Mouse (Mus musculus): ENCODE measurements at regions not wholly inside any gene's neighbourhood (a gene's known extent, or its start where the extent isn't known, plus 50 kb on each side); places are given as distances from the start of the nearest gene placed in this dataset.

GRCm38 (mm10) chr3:62047704-62048506 lies 290.2 kb upstream of the Arhgef26 start:
- no peak for DNase-seq

GRCm38 (mm10) chr3:62054237-62054636 lies 283.9 kb upstream of the Arhgef26 start:
- no peak for DNase-seq

DNA sequence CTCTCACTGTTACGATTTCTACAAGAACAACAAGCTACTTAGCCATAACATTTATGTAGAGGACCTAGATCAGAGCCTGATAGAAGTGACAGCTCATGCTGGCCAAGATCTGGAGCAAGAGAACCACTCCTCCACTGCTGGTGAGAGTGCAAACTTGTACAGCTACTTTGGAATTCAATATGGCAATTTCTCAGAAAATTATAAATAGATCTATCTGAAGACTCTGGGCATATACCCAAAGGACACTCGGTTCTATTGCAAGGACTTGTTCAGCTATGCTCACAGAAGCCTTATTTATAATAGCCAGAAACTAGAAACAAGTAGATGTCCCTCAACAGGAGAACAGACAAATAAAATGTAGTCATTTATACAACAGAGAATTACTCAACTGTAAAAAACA lies 259.6 kb upstream of the Arhgef26 start:
- DNase-seq = peak; percentile 15 to 24

GRCm38 (mm10) chr3:62085544-62085943 lies 252.6 kb upstream of the Arhgef26 start:
- DNase-seq = no peak

GRCm38 (mm10) chr3:62087215-62087614 lies 250.9 kb upstream of the Arhgef26 start:
- DNase-seq = no peak

- peak in 1 of 2 experiments; percentile 2 for DNase-seq
Measured at GRCm38 (mm10) chr3:62103101-62103500, 235.0 kb upstream of the Arhgef26 start.

- no peak for DNase-seq
Measured at GRCm38 (mm10) chr3:62103872-62104271, 234.3 kb upstream of the Arhgef26 start.

GRCm38 (mm10) chr3:62104560-62104959 lies 233.6 kb upstream of the Arhgef26 start:
- no peak for DNase-seq

DNA sequence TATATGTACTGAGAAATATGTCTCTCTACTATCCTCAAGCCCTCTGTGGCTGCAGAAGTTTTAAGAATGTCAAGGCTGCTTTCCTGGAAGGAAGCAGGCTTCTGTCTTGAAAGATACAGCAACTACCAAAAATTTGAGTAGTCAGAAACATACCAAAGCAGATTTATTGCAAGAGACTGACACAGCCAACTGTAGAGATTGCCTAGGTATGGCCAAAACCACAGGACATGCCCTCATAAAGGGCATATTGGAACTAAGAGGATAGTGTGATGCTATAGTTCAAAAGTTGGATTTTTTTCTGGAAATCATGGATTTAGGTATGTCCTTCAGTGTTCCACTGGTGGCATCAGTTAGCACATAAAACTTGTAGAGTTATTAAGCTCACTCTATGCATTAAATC lies 230.8 kb upstream of the Arhgef26 start:
- DNase-seq = no peak

All from heart, adult 18-20 months (tissue).